Mouse (Mus musculus) lung, embryonic 14.5 days (tissue): ENCODE data around the gene Hrasls. TPM values are rescaled to one million over a fixed set of nuclear protein-coding genes. Genes with fewer than 3 reads are reported as not detected.

Experiments
- ATAC-seq: fragments of 200-750 bp; cut with Nextera tagmentation; 2 replicates; pipeline ENCODE4 v1.8.0; 2017; ENCODE audit warnings: mild to moderate bottlenecking, moderate TSS enrichment, moderate library complexity; ENCODE audit not compliant: insufficient read depth
- DNase-seq: peaks from one replicate; pipeline ENCODE4 v3.0.0-alpha.2; 2015
- H3K27ac ChIP-seq: fragments of 300-500 bp; sonication (generic); 2 replicates; pipeline ENCODE4 v1.5.1; 2014; ENCODE audit warnings: low read depth, mild to moderate bottlenecking, moderate library complexity
- H3K27me3 ChIP-seq: fragments of 300-500 bp; sonication (generic); 2 replicates; pipeline ENCODE4 v1.6.1; 2014; ENCODE audit warnings: low read length, control low read depth; ENCODE audit not compliant: insufficient read depth
- H3K36me3 ChIP-seq: fragments of 300-500 bp; sonication (generic); 2 replicates; pipeline ENCODE4 v1.6.1; 2014; ENCODE audit warnings: control low read depth; ENCODE audit not compliant: insufficient read depth
- H3K4me1 ChIP-seq: fragments of 300-500 bp; sonication (generic); 2 replicates; pipeline ENCODE4 v1.6.1; 2014; ENCODE audit warnings: antibody characterized with exemption, control low read depth; ENCODE audit not compliant: insufficient read depth
- H3K4me2 ChIP-seq: fragments of 300-500 bp; sonication (generic); 2 replicates; pipeline ENCODE4 v1.6.1; 2014; ENCODE audit warnings: mild to moderate bottlenecking
- H3K4me3 ChIP-seq: fragments of 300-500 bp; sonication (generic); 2 replicates; pipeline ENCODE4 v1.5.1; 2014; ENCODE audit warnings: low read depth, low read length
- H3K9ac ChIP-seq: fragments of 300-500 bp; sonication (generic); 2 replicates; pipeline ENCODE4 v1.6.1; 2014
- H3K9me3 ChIP-seq: fragments of 300-500 bp; sonication (generic); 2 replicates; pipeline ENCODE4 v1.6.1; 2016; ENCODE audit warnings: low read depth, low read length, control low read depth
- CTCF ChIP-seq: IDR thresholded peaks from 2 replicates; pipeline ENCODE4 v1.5.1; 2016; ENCODE audit warnings: antibody characterized with exemption, low read depth
- WGBS: fragments of 180-500 bp; shearing (Covaris S2); extraction: QIAGEN DNeasy Blood & Tissue Kit; methylation state at CpG from one replicate; pipeline ENCODE4 v1.1.7; 2014; 5-methylcytosine and 5-hydroxymethylcytosine counted together
- polyA plus RNA-seq: library from polyadenylated mRNA; unstranded; fragments of >200 nt; fragmentation: Nextera tagmentation; extraction: Ambion mirVana; gene quantifications from 2 replicates; pipeline ENCODE4 v1.2.1, GENCODE M21; 2014

Hrasls gene
- polyA plus RNA-seq, 1 experiment from 2014 or later = 0.12 TPM

DNA sequence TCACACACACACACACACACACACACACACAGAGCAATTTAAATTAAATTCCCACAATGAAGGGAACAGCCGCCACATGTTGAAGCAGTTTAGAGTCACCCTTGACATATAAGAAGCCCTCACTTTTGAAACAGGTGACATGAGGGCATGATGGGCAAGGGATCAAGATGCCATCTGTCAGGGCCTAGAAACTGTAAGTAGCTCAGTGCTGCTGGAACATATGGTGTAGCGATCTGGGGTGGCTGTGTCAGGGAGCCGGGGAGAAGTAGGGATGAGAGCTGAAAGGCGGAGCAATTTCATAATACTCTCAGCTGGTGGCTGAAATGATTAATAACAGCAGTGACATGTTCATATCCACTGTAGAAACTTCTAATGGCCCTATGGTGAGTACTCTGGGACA is 15.5 kb upstream of the Hrasls start:
- Histone ChIP-seq H3K27me3 (no peaks in the 10 kb centered on the region), H3K4me2 (no peak overlapping the region), H3K9me3 (no peaks in the 10 kb centered on the region), H3K36me3 (no peaks in the 10 kb centered on the region), H3K27ac (no peak overlapping the region), H3K4me3 (no peak overlapping the region), H3K4me1 (no peaks in the 10 kb centered on the region), H3K9ac (no peak overlapping the region)
- ATAC-seq (no peak), DNase-seq (no peak)
- TF ChIP-seq CTCF = no peak
- 82% methylated on average over 4 of the region's 4 CpGs for WGBS

DNA sequence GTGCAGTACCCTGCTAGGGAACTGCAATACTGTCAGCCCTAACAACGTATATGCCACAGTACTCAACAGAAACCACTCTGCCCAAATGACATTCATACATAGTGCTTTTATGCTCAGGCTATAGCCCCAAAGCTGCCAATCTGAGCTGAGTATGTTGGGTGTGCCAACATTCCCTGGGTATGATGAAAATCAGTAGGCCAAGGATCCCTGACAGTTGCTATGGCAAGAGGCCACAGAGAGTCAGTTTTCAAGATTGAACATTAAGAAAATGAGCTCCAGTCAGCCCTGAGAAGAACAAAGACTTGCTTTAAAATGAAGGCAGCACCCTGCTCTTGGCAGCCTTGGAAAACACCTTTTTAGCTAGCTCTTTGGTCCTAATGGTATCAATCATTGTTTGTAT is 14.3 kb upstream of the Hrasls start:
- Histone ChIP-seq H3K4me1 (no peaks in the 10 kb centered on the region), H3K9ac (no peak overlapping the region), H3K36me3 (no peaks in the 10 kb centered on the region), H3K4me2 (no peak overlapping the region), H3K9me3 (no peaks in the 10 kb centered on the region), H3K27ac (no peak overlapping the region), H3K4me3 (no peak overlapping the region), H3K27me3 (no peaks in the 10 kb centered on the region)
- TF ChIP-seq CTCF = no peak
- WGBS = 81% methylated on average over 1 of the region's 1 CpGs
- DNase-seq (no peak), ATAC-seq (no peak)

DNA sequence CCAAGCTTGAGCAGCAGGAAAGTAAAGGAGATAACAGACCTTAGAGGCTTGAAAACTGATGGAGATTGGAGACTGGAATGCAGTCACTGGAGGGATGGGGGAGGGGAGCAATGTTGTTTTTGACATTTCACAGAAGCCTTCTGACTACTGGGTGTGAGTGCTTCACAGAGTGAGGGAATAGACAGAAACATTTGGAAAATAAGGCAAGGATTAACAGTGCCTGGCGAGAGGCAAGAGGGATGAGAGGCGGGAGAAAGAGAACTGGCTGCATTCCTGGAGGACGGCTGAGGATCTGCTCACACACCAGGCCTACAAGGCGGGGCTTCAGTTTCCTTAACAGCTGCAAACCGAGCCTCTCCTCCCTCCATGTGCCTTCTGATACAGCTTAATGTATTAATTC is 11.0 kb upstream of the Hrasls start:
- WGBS = 8% methylated on average over 5 of the region's 5 CpGs
- Histone ChIP-seq H3K4me2 (no peak overlapping the region), H3K4me3 (no peak overlapping the region), H3K27ac (no peak overlapping the region), H3K9ac (no peak overlapping the region), H3K9me3 (no peaks in the 10 kb centered on the region), H3K4me1 (no peaks in the 10 kb centered on the region), H3K36me3 (no peaks in the 10 kb centered on the region), H3K27me3 (no peaks in the 10 kb centered on the region)
- DNase-seq (peak; percentile 80), ATAC-seq (peak; percentile 94)
- TF ChIP-seq CTCF = no peak

DNA sequence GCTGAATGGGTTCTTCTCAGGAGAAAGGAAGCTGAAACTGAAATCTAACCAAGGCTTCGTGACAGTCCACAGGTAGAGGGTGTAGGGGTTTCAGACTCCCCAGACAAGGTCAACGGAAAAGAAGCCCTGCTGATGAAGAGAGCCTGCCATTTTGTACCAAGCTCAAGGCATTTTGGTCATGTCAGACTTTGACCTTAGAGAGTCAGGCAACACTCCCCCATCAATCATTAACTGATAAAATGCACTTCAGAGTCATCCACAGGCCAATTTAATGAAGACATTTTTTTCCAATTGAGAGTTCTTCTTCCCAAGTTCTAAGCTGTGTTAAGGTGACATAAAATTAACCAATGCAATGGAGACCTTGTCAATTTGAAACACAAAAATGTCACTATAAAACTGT is 8.3 kb upstream of the Hrasls start:
- no peaks in the 10 kb centered on the region for H3K36me3 ChIP-seq
- TF ChIP-seq CTCF = no peak
- H3K9ac ChIP-seq = no peak overlapping the region
- ATAC-seq (no peak), DNase-seq (no peak)
- no peaks in the 10 kb centered on the region for H3K27me3 ChIP-seq
- H3K4me1 ChIP-seq = no peaks in the 10 kb centered on the region
- no peaks in the 10 kb centered on the region for H3K9me3 ChIP-seq
- H3K27ac ChIP-seq = no peak overlapping the region
- H3K4me2 ChIP-seq = no peak overlapping the region
- no peak overlapping the region for H3K4me3 ChIP-seq
- 61% methylated on average over 2 of the region's 2 CpGs for WGBS

DNA sequence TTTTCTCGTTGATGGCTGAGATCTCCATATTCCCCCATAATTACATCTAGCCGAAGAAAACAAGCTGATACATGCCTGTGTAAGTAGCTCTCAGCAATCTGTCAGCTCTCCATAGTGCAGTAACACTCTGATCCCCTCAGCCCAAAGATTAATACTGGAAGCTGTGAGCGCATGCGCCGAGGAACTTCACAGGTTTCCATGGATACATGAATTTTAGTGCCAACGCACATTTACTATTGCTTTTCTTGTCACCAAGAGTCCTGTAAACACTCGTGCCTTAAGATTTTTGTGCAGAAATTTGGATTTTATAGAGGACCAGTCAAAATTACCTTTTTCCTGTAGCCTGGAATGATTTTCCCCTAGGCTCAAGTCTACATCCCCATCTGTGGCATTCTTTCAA is 4.6 kb upstream of the Hrasls start:
- Histone ChIP-seq H3K4me3 (no peak overlapping the region), H3K27me3 (peaks cover 12% of the 10 kb centered on the region), H3K9ac (no peak overlapping the region), H3K4me1 (no peaks in the 10 kb centered on the region), H3K36me3 (no peaks in the 10 kb centered on the region), H3K27ac (no peak overlapping the region), H3K4me2 (no peak overlapping the region), H3K9me3 (no peaks in the 10 kb centered on the region)
- ATAC-seq (no peak), DNase-seq (no peak)
- TF ChIP-seq CTCF = no peak
- 53% methylated on average over 7 of the region's 7 CpGs for WGBS

DNA sequence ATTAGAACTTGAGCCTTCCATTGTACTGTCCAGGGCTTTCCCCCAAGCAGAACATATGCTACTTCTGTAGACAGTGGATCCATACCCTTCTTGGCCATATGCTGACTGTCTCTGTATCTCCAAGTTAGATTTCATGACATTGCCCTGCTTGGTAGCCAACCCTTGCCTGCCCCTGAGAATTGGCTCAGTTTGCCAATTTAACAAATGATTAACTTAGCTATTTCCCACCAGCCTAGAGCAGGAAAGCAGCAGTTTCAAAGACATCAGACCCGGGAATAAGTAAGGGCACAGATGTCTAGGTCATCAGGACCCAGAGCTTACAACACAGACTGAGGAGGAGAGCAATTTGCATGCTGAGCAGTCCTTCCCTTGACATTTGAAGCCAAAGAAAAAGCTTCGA is 3.9 kb upstream of the Hrasls start:
- no peak for ATAC-seq
- Histone ChIP-seq H3K4me2 (no peak overlapping the region), H3K9me3 (no peaks in the 10 kb centered on the region), H3K27ac (no peak overlapping the region), H3K4me3 (no peak overlapping the region), H3K36me3 (no peaks in the 10 kb centered on the region), H3K27me3 (peaks cover 19% of the 10 kb centered on the region), H3K4me1 (no peaks in the 10 kb centered on the region), H3K9ac (no peak overlapping the region)
- WGBS = 43% methylated on average over 2 of the region's 2 CpGs
- no peak for TF ChIP-seq CTCF
- no peak for DNase-seq

DNA sequence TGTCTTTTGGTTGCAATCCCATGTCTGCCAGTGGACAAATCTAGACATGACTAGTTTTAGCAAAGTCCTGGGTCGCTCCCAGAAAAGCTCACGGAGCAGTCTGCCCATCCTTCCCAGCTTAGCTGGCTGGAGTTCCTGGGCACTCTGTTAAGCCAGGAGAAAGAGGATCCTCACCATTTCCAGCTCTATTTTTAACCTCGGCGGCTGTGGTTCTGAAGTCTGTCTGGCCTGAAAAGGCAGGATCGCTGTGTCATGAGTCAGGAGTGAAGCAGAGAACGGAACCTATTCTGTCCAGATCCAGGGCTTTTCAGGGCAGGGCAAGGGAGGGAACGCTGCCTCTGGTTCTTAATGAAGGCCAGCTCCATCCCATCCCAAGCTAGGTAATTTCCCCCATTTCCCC is 654 bp upstream of the Hrasls start:
- WGBS = 66% methylated on average over 7 of the region's 7 CpGs
- H3K4me2 ChIP-seq = no peak overlapping the region
- no peaks in the 10 kb centered on the region for H3K36me3 ChIP-seq
- DNase-seq (no peak), ATAC-seq (no peak)
- H3K27ac ChIP-seq = no peak overlapping the region
- no peak overlapping the region for H3K4me3 ChIP-seq
- no peaks in the 10 kb centered on the region for H3K9me3 ChIP-seq
- no peak for TF ChIP-seq CTCF
- no peak overlapping the region for H3K9ac ChIP-seq
- peaks cover 27% of the 10 kb centered on the region for H3K27me3 ChIP-seq
- no peaks in the 10 kb centered on the region for H3K4me1 ChIP-seq
